8 mouse cellular contexts compared by ENCODE assay signal in genomic region chr13:74010678-74011077, GRCm38 (mm10). TPM values are rescaled to one million over a fixed set of nuclear protein-coding genes. Genes with fewer than 3 reads are reported as not detected.
DNase-seq lines count a peak whose midpoint lies in the region; ATAC-seq and TF ChIP-seq lines count a peak whose summit lies in the region.

No protein-coding gene starts in this region.

- no peak overlapping the region for H3K27ac ChIP-seq in lung, postnatal 0 days (ENCODE audit: low read length)
- no peak overlapping the region for H3K27ac ChIP-seq in forebrain, embryonic 11.5 days (ENCODE audit: low read depth, low read length)
- H3K27ac ChIP-seq in intestine, postnatal 0 days (ENCODE audit: low read depth, low read length) = no peak overlapping the region
- peak overlapping the region; percentile 83 for H3K27ac ChIP-seq in midbrain, embryonic 15.5 days
- no peak overlapping the region for H3K27ac ChIP-seq in thymus, adult 2 months (ENCODE audit: control insufficient read depth, insufficient read depth, low read length)

- DNase-seq in lung, postnatal 0 days (ENCODE audit: low spot score) = no peak
- DNase-seq in lung, postnatal 36 days = no peak
- DNase-seq in forebrain, embryonic 11.5 days (ENCODE audit: low spot score) = no peak
- DNase-seq in thymus, postnatal 4 days = no peak
- no peak for DNase-seq in ovary, postnatal 14 days (ENCODE audit: low spot score)
- DNase-seq in thymus, adult 2 months = no peak

- H3K4me1 ChIP-seq in lung, postnatal 0 days (ENCODE audit: insufficient read depth, low read depth, low read length) = peaks cover 10% of the 10 kb centered on the region; the same call in 1 of the 2 replicates
- H3K4me1 ChIP-seq in forebrain, embryonic 11.5 days (replicated peaks; ENCODE audit: control insufficient read depth, insufficient read depth, low read length) = peaks cover 2% of the 10 kb centered on the region; the same call in 1 of the 2 replicates
- peaks cover 10% of the 10 kb centered on the region; the same call in 1 of the 2 replicates for H3K4me1 ChIP-seq in intestine, postnatal 0 days (replicated peaks; ENCODE audit: control insufficient read depth, insufficient read depth, low read length)
- peaks cover 16% of the 10 kb centered on the region for H3K4me1 ChIP-seq in midbrain, embryonic 15.5 days
- H3K4me1 ChIP-seq in thymus, adult 2 months (replicated peaks; ENCODE audit: control insufficient read depth, insufficient read depth, low read length) = peaks cover 16% of the 10 kb centered on the region

- TF ChIP-seq CTCF in lung, postnatal 0 days (IDR thresholded peaks at IDR 0.05) = no peak
- TF ChIP-seq CTCF in intestine, postnatal 0 days (IDR thresholded peaks at IDR 0.05; ENCODE audit: low read depth) = no peak
- TF ChIP-seq CTCF in thymus, adult 2 months (IDR thresholded peaks at IDR 0.05; ENCODE audit: borderline replicate concordance, control insufficient read depth, extremely low read depth, insufficient read depth, low read length, poor library complexity) = no peak

- peak overlapping the region; percentile 96 for H3K4me2 ChIP-seq in lung, postnatal 0 days (replicated peaks; ENCODE audit: low read depth, low read length)
- H3K4me2 ChIP-seq in forebrain, embryonic 11.5 days (ENCODE audit: low read depth, low read length, severe bottlenecking) = peak overlapping the region; percentile 97
- H3K4me2 ChIP-seq in intestine, postnatal 0 days (replicated peaks; ENCODE audit: low read depth) = peak overlapping the region; percentile 98
- H3K4me2 ChIP-seq in midbrain, embryonic 15.5 days = peak overlapping the region; percentile 91

- WGBS in lung, postnatal 0 days = 20% methylated on average over 3 of the region's 3 CpGs
- 11% methylated on average over 3 of the region's 3 CpGs for WGBS in forebrain, embryonic 11.5 days
- WGBS in intestine, postnatal 0 days = 17% methylated on average over 3 of the region's 3 CpGs
- 12% methylated on average over 3 of the region's 3 CpGs for WGBS in midbrain, embryonic 15.5 days
- 10% methylated on average over 3 of the region's 3 CpGs for WGBS in thymus, adult 2 months

- H3K9ac ChIP-seq in lung, postnatal 0 days (replicated peaks; ENCODE audit: low read depth) = no peak overlapping the region
- H3K9ac ChIP-seq in forebrain, embryonic 11.5 days (ENCODE audit: low read length) = no peak overlapping the region
- no peak overlapping the region for H3K9ac ChIP-seq in intestine, postnatal 0 days (ENCODE audit: low read depth, low read length)
- H3K9ac ChIP-seq in midbrain, embryonic 15.5 days = peak overlapping the region; percentile 71

- H3K36me3 ChIP-seq in lung, postnatal 0 days (ENCODE audit: insufficient read depth, low read length) = no peaks in the 10 kb centered on the region
- H3K36me3 ChIP-seq in forebrain, embryonic 11.5 days (ENCODE audit: control insufficient read depth, insufficient read depth, low read length) = no peaks in the 10 kb centered on the region
- H3K36me3 ChIP-seq in intestine, postnatal 0 days (ENCODE audit: control insufficient read depth, insufficient read depth) = no peaks in the 10 kb centered on the region
- no peaks in the 10 kb centered on the region for H3K36me3 ChIP-seq in midbrain, embryonic 15.5 days (replicated peaks)
- H3K36me3 ChIP-seq in thymus, adult 2 months (ENCODE audit: control insufficient read depth, insufficient read depth, low read length) = no peaks in the 10 kb centered on the region

- TF ChIP-seq EP300 in lung, postnatal 0 days (IDR thresholded peaks at IDR 0.05) = no peak

- H3K27me3 ChIP-seq in lung, postnatal 0 days (replicated peaks; ENCODE audit: insufficient read depth, low read length) = peaks cover 21% of the 10 kb centered on the region; the same call in 1 of the 2 replicates
- H3K27me3 ChIP-seq in forebrain, embryonic 11.5 days (ENCODE audit: control insufficient read depth, insufficient read depth, low read length) = peaks cover 4% of the 10 kb centered on the region; the same call in 1 of the 2 replicates
- peaks cover 8% of the 10 kb centered on the region; the same call in 1 of the 2 replicates for H3K27me3 ChIP-seq in intestine, postnatal 0 days (replicated peaks; ENCODE audit: control insufficient read depth, insufficient read depth, low read length)
- H3K27me3 ChIP-seq in midbrain, embryonic 15.5 days (replicated peaks) = peaks cover 8% of the 10 kb centered on the region
- H3K27me3 ChIP-seq in thymus, adult 2 months (ENCODE audit: control insufficient read depth, insufficient read depth, low read length) = no peaks in the 10 kb centered on the region; the same call in 1 of the 2 replicates

- no peaks in the 10 kb centered on the region for H3K9me3 ChIP-seq in lung, postnatal 0 days (ENCODE audit: low read length)
- no peaks in the 10 kb centered on the region for H3K9me3 ChIP-seq in forebrain, embryonic 11.5 days (ENCODE audit: control insufficient read depth, low read length)
- H3K9me3 ChIP-seq in intestine, postnatal 0 days (ENCODE audit: control insufficient read depth) = no peaks in the 10 kb centered on the region
- no peaks in the 10 kb centered on the region for H3K9me3 ChIP-seq in midbrain, embryonic 15.5 days

- TF ChIP-seq POLR2A in thymus, adult 2 months (IDR thresholded peaks at IDR 0.05; ENCODE audit: control insufficient read depth, extremely low read depth, insufficient read depth, low read length, poor library complexity) = no peak

- H3K4me3 ChIP-seq in lung, postnatal 0 days (ENCODE audit: low read depth, low read length) = peak overlapping the region; percentile 58; the same call in 1 of the 2 replicates
- H3K4me3 ChIP-seq in forebrain, embryonic 11.5 days (ENCODE audit: low read depth, low read length) = peak overlapping the region; percentile 50
- peak overlapping the region; percentile 64 for H3K4me3 ChIP-seq in intestine, postnatal 0 days (ENCODE audit: low read depth, low read length)
- peak overlapping the region; percentile 74 for H3K4me3 ChIP-seq in midbrain, embryonic 15.5 days
- H3K4me3 ChIP-seq in thymus, adult 2 months (ENCODE audit: control insufficient read depth, insufficient read depth, low read length) = no peak overlapping the region

- no peak for ATAC-seq in lung, postnatal 0 days
- no peak for ATAC-seq in forebrain, embryonic 11.5 days (replicated peaks; ENCODE audit: low FRiP score)
- no peak for ATAC-seq in intestine, postnatal 0 days
- ATAC-seq in midbrain, embryonic 15.5 days (replicated peaks) = peak; percentile 60

RNA-seq across cellular contexts. Expression of gene Tppp, which starts 1.5 kb away (rescaled TPM):
- polyA plus RNA-seq in lung, postnatal 0 days (2015; fragmentation: Nextera tagmentation; extraction: Ambion mirVana) = 3.9 and 5.1 TPM in 2 replicates
- polyA plus RNA-seq in forebrain, embryonic 11.5 days (2014; fragmentation: Nextera tagmentation; extraction: Ambion mirVana) = 3.3 and 3.6 TPM in 2 replicates
- 3.2 and 3.4 TPM in 2 replicates for polyA plus RNA-seq in intestine, postnatal 0 days (2015; fragmentation: Nextera tagmentation; extraction: Ambion mirVana)
- polyA plus RNA-seq in midbrain, embryonic 15.5 days (2015; fragmentation: Nextera tagmentation; extraction: Ambion mirVana) = 11.1 and 12.2 TPM in 2 replicates
- polyA plus RNA-seq in thymus, adult 2 months (2012; rRNA removed) = 5.3 and 7.0 TPM in 2 replicates

RNA-seq across cellular contexts. Expression of gene Zdhhc11, which starts 47.0 kb away (rescaled TPM):
- polyA plus RNA-seq in lung, postnatal 0 days (2015; fragmentation: Nextera tagmentation; extraction: Ambion mirVana) = not detected in 2 replicates
- not detected in 2 replicates for polyA plus RNA-seq in forebrain, embryonic 11.5 days (2014; fragmentation: Nextera tagmentation; extraction: Ambion mirVana)
- polyA plus RNA-seq in intestine, postnatal 0 days (2015; fragmentation: Nextera tagmentation; extraction: Ambion mirVana) = not detected in 2 replicates
- not detected in 2 replicates for polyA plus RNA-seq in midbrain, embryonic 15.5 days (2015; fragmentation: Nextera tagmentation; extraction: Ambion mirVana)
- polyA plus RNA-seq in thymus, adult 2 months (2012; rRNA removed) = 0.08 TPM in 1 of 2 replicates, not detected in the other

RNA-seq across cellular contexts. Expression of gene Cep72, which starts 51.4 kb away (rescaled TPM):
- 3.9 and 4.4 TPM in 2 replicates for polyA plus RNA-seq in lung, postnatal 0 days (2015; fragmentation: Nextera tagmentation; extraction: Ambion mirVana)
- polyA plus RNA-seq in forebrain, embryonic 11.5 days (2014; fragmentation: Nextera tagmentation; extraction: Ambion mirVana) = 24.6 and 26.1 TPM in 2 replicates
- polyA plus RNA-seq in intestine, postnatal 0 days (2015; fragmentation: Nextera tagmentation; extraction: Ambion mirVana) = 4.1 and 6.5 TPM in 2 replicates
- 7.6 and 9.0 TPM in 2 replicates for polyA plus RNA-seq in midbrain, embryonic 15.5 days (2015; fragmentation: Nextera tagmentation; extraction: Ambion mirVana)
- 11.1 and 13.6 TPM in 2 replicates for polyA plus RNA-seq in thymus, adult 2 months (2012; rRNA removed)
